Mouse (Mus musculus): ENCODE measurements around the gene Zfp958. TPM values are rescaled to one million over a fixed set of nuclear protein-coding genes. Genes with fewer than 3 reads are reported as not detected.
"Not testable (repeated sequence)": the region's sequence is repeated elsewhere in the genome, so short reads cannot be mapped to it uniquely, and the experiment has no call there.

Gene Zfp958
- polyA plus RNA-seq, 1 experiment = not detected

GRCm38 (mm10) chr8:4627349-4627748, 14.4 kb downstream of the Zfp958 start:
- Histone ChIP-seq H3K4me1 (ENCODE audit: control insufficient read depth, insufficient read depth, low read length) (no peaks in the 10 kb centered on the region), H3K4me3 (ENCODE audit: insufficient read depth, low read depth, low read length) (no peak overlapping the region), H3K27ac (ENCODE audit: insufficient read depth, low read depth, low read length) (no peak overlapping the region)
- WGBS = 100% methylated on average over 1 of the region's 1 CpGs
- no peak for TF ChIP-seq CTCF (IDR thresholded peaks at IDR 0.05; ENCODE audit: insufficient read depth, low read depth, low read length)
- no peak for TF ChIP-seq POLR2A (IDR thresholded peaks at IDR 0.05; ENCODE audit: insufficient read depth, low read depth, low read length)

GRCm38 (mm10) chr8:4637071-4637470, 24.1 kb downstream of the Zfp958 start:
- Histone ChIP-seq H3K27ac (ENCODE audit: insufficient read depth, low read depth, low read length) (no peak overlapping the region), H3K4me3 (ENCODE audit: insufficient read depth, low read depth, low read length) (no peak overlapping the region), H3K4me1 (ENCODE audit: control insufficient read depth, insufficient read depth, low read length) (no peaks in the 10 kb centered on the region)
- 90% methylated on average over 4 of the region's 4 CpGs for WGBS
- TF ChIP-seq CTCF (IDR thresholded peaks at IDR 0.05; ENCODE audit: insufficient read depth, low read depth, low read length) (no peak), POLR2A (IDR thresholded peaks at IDR 0.05; ENCODE audit: insufficient read depth, low read depth, low read length) (no peak)

GRCm38 (mm10) chr8:4642974-4643373, 30.0 kb downstream of the Zfp958 start:
- not testable (repeated sequence) for H3K4me3 ChIP-seq (ENCODE audit: insufficient read depth, low read depth, low read length); H3K27ac ChIP-seq (ENCODE audit: insufficient read depth, low read depth, low read length); H3K4me1 ChIP-seq (ENCODE audit: control insufficient read depth, insufficient read depth, low read length)
- 89% methylated on average over 6 of the region's 6 CpGs for WGBS

DNA sequence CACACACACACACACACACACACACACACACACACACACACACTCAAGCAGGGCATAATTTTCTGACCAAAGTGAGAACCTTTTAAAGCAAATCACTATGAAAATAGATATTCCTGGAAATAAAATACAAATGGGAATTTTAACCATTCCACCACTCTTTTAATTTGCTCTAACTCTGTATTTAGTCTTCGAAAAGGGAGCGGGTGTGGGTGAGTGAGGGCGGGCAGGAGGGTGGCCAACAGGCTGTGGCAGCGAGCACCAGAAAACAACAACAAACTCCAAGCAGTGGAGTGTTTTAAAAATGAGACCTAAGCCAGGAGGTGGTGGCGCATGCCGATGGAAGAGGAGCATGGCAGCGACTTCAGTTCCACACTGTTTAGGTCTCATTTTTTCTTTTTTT, 43.6 kb downstream of the Zfp958 start:
- Histone ChIP-seq H3K4me3 (ENCODE audit: insufficient read depth, low read depth, low read length) (no peak overlapping the region), H3K4me1 (ENCODE audit: control insufficient read depth, insufficient read depth, low read length) (no peaks in the 10 kb centered on the region), H3K27ac (ENCODE audit: insufficient read depth, low read depth, low read length) (no peak overlapping the region)
- no peak for TF ChIP-seq CTCF (IDR thresholded peaks at IDR 0.05; ENCODE audit: insufficient read depth, low read depth, low read length)
- no peak for TF ChIP-seq POLR2A (IDR thresholded peaks at IDR 0.05; ENCODE audit: insufficient read depth, low read depth, low read length)
- 84% methylated on average over 7 of the region's 7 CpGs for WGBS

GRCm38 (mm10) chr8:4675191-4676003, 62.4 kb downstream of the Zfp958 start:
- WGBS = 86% methylated on average over 17 of the region's 17 CpGs
- Histone ChIP-seq H3K4me1 (ENCODE audit: control insufficient read depth, insufficient read depth, low read length) (peaks cover 4% of the 10 kb centered on the region; the same call in 1 of the 2 replicates), H3K4me3 (ENCODE audit: insufficient read depth, low read depth, low read length) (no peak overlapping the region), H3K27ac (ENCODE audit: insufficient read depth, low read depth, low read length) (no peak overlapping the region)
- no peak for TF ChIP-seq CTCF (IDR thresholded peaks at IDR 0.05; ENCODE audit: insufficient read depth, low read depth, low read length)

- H3K4me1 ChIP-seq (ENCODE audit: control insufficient read depth, insufficient read depth, low read length) = peaks cover 4% of the 10 kb centered on the region; the same call in 1 of the 2 replicates
- TF ChIP-seq CTCF (IDR thresholded peaks at IDR 0.05; ENCODE audit: insufficient read depth, low read depth, low read length) = no peak
- TF ChIP-seq POLR2A (IDR thresholded peaks at IDR 0.05; ENCODE audit: insufficient read depth, low read depth, low read length) = no peak
- H3K4me3 ChIP-seq (ENCODE audit: insufficient read depth, low read depth, low read length) = no peak overlapping the region
- no peak overlapping the region for H3K27ac ChIP-seq (ENCODE audit: insufficient read depth, low read depth, low read length)
- 92% methylated on average over 7 of the region's 7 CpGs for WGBS
Observed at GRCm38 (mm10) chr8:4676586-4676985, 63.6 kb downstream of the Zfp958 start.

DNA sequence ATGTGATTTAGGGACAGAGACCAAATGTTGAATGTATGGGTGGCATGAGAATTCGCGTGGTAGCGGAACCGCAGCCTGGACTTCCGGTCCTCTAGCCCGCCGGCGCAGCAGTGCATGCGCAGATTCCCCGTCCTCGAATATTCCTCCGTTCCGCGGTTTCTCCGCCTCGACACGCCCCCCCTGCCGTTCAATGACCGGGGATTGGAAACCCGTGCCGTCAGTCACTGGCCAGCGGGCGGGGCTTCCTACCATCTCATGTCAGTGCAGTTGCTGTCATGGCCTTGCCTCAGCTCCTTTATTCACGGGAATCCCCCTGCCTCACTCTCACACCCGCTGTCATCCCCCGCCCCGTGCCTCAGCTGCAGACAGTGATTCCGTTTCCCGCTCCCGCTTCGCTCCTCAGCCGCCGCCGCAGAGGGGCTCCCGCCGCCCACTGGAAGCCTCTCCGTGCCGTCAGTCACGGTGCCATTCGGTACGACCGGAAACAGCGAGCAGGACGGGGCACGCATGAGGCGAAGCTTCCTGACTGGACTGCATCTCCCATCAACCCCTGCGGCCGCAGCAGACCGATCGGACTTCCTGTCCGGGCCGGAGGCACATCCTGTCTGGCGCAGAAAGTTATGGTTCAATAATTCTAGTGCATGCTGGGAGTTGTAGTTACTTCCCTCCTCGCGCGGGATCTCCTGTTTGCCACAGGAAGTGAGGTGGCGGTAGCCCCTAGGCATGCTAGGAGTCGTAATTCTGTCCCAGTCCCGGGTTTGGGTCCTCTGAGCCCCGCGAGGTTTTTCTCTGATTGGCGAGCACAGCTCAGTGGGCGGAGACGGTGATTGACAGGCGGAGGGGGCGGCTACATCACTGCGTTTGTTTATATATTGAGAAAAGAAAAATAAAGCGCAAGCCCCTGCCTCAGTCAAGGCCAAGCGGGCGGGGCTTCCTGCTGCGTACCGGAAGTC, 64.6 kb downstream of the Zfp958 start:
- peak overlapping the region; percentile 79 for H3K4me3 ChIP-seq (ENCODE audit: insufficient read depth, low read depth, low read length)
- no peak for TF ChIP-seq CTCF (IDR thresholded peaks at IDR 0.05; ENCODE audit: insufficient read depth, low read depth, low read length)
- peak; percentile 62 for TF ChIP-seq POLR2A (IDR thresholded peaks at IDR 0.05; ENCODE audit: insufficient read depth, low read depth, low read length)
- peak overlapping the region; percentile 100 for H3K27ac ChIP-seq (ENCODE audit: insufficient read depth, low read depth, low read length)
- peaks cover 4% of the 10 kb centered on the region; the same call in 1 of the 2 replicates for H3K4me1 ChIP-seq (ENCODE audit: control insufficient read depth, insufficient read depth, low read length)
- WGBS = under 1% methylated on average over 72 of the region's 72 CpGs

- WGBS = under 1% methylated on average over 37 of the region's 37 CpGs
- H3K4me3 ChIP-seq (ENCODE audit: insufficient read depth, low read depth, low read length) = peak overlapping the region; percentile 64
- H3K27ac ChIP-seq (ENCODE audit: insufficient read depth, low read depth, low read length) = peak overlapping the region; percentile 93
- TF ChIP-seq CTCF (IDR thresholded peaks at IDR 0.05; ENCODE audit: insufficient read depth, low read depth, low read length) (no peak), POLR2A (IDR thresholded peaks at IDR 0.05; ENCODE audit: insufficient read depth, low read depth, low read length) (peak; percentile 39)
- peaks cover 4% of the 10 kb centered on the region; the same call in 1 of the 2 replicates for H3K4me1 ChIP-seq (ENCODE audit: control insufficient read depth, insufficient read depth, low read length)
Observed at GRCm38 (mm10) chr8:4678218-4678907, 65.4 kb downstream of the Zfp958 start.

Measured in olfactory bulb, adult 2 months (tissue).